Mouse (Mus musculus) frontal cortex, adult 2 months (tissue): ENCODE results near the gene Cenpo. TPM values are rescaled to one million over a fixed set of nuclear protein-coding genes. Genes with fewer than 3 reads are reported as not detected.

Source experiments
- DNase-seq, 2 experiments: peaks; one replicate each; pipeline ENCODE4 v3.0.0; 2022; ENCODE audit warnings: low spot score in 1 of 2; ENCODE audit errors: extremely low spot score in 1 of 2
- polyA plus RNA-seq: library from polyadenylated mRNA; depleted of rRNA; stranded (reverse); fragments of >200 nt; gene quantifications from 2 replicates; pipeline ENCODE4 v1.2.3, GENCODE M21; 2012; rRNA removed

Gene Cenpo
- polyA plus RNA-seq, 1 experiment: 6.7 TPM

DNA sequence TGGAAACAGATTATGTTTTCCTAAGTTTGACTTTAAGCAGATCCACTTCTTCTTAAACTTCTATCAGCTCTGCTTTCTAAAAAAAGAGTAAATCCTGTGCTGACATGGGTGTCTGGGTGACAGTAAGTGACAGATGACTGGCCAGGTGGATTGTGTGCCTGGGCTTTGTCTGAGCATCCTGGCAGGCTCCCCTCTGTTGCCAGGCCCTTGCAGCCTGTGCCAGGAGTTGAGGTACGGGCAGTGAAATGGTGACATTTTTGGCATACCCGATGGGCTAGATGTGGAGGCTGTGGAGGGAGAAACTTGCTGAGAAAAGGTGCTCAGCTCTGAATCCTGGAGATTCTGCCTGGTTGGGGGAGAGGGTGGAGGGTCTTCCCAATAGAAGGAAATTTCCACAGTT lies 76.6 kb downstream of the Cenpo start:
- DNase-seq: no peak

DNA sequence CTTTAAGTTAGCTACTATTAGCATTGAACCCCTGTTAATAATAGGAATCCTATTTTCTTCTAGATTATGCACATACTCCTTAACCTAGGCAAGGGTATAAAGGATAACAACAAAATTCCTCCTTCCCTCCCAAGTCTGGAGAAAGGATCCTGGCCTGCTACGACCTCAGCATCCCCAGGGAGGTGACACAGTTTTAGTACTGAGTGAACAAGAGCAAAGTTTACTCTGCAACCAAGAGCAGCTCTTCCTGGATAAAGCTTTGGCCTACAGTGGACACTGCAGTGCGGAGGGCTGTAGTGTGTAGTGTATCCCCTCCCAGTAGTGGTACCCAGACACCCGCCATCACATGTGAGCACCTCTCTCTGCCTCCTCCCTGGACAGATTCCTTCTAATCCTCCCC lies 82.1 kb downstream of the Cenpo start:
- no peak for DNase-seq

DNA sequence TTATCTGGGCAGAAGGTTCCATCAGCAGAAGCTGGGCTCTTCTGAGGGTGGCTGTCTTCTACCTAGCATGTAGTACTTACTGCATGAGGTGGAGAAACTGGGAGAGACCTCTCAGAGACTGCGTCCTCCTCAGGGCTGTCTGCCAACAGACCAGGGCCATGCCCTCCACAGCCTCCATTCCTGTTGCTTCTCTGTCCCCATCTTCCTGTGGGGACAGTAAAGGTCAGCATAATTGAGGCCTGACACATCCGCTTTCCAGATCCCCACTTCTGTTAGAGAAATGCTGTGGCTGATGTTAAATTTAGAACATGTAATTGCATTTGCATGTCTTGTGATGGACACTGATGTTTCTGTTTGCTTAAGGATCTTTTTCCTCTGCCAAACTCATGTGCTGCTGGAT lies 83.2 kb downstream of the Cenpo start:
- no peak for DNase-seq

Other genes starting within 250 kb of the Cenpo start
- 67.8 and 79.0 TPM in 2 replicates for gene Efr3b, start 195.4 kb downstream of the Cenpo start, polyA plus RNA-seq
- gene Dnajc27, start 151.7 kb downstream of the Cenpo start, polyA plus RNA-seq: 84.1 and 94.4 TPM in 2 replicates
- 24.5 and 24.9 TPM in 2 replicates for gene Adcy3, start 101.2 kb downstream of the Cenpo start, polyA plus RNA-seq
- 6.7 and 6.8 TPM in 2 replicates for gene Ptrhd1, start 267 bp downstream of the Cenpo start, polyA plus RNA-seq
- gene Ncoa1, start 242.9 kb upstream of the Cenpo start, polyA plus RNA-seq: 49.5 and 59.6 TPM in 2 replicates